Mouse (Mus musculus) embryonic facial prominence, embryonic 12.5 days (tissue): Measurements from ENCODE around the gene Rinl. TPM values are rescaled to one million over a fixed set of nuclear protein-coding genes. Genes with fewer than 3 reads are reported as not detected.

Experiments used
- ATAC-seq: fragments of 200-750 bp; cut with Nextera tagmentation; 2 replicates; pipeline ENCODE4 v1.8.0; 2017; ENCODE audit not compliant: insufficient number of reproducible peaks, insufficient read depth, low FRiP score, low TSS enrichment
- H3K27ac ChIP-seq: fragments of 300-500 bp; sonication (generic); 2 replicates; pipeline ENCODE4 v1.5.1; 2016; ENCODE audit warnings: mild to moderate bottlenecking
- H3K27me3 ChIP-seq: fragments of 300-500 bp; sonication (generic); 2 replicates; pipeline ENCODE4 v1.6.1; 2016; ENCODE audit warnings: mild to moderate bottlenecking, moderate library complexity
- H3K36me3 ChIP-seq: fragments of 300-500 bp; sonication (generic); 2 replicates; pipeline ENCODE4 v1.6.1; 2016; ENCODE audit warnings: mild to moderate bottlenecking
- H3K4me1 ChIP-seq: fragments of 300-500 bp; sonication (generic); 2 replicates; pipeline ENCODE4 v1.6.1; 2016
- H3K4me2 ChIP-seq: fragments of 300-500 bp; sonication (generic); replicated peaks from 2 replicates; pipeline ENCODE4 v1.6.1; 2016; ENCODE audit warnings: mild to moderate bottlenecking, moderate library complexity
- H3K4me3 ChIP-seq: fragments of 300-500 bp; sonication (generic); 2 replicates; pipeline ENCODE4 v1.5.1; 2016; ENCODE audit warnings: mild to moderate bottlenecking
- H3K9ac ChIP-seq: fragments of 300-500 bp; sonication (generic); 2 replicates; pipeline ENCODE4 v1.6.1; 2016; ENCODE audit warnings: mild to moderate bottlenecking, moderate library complexity
- H3K9me3 ChIP-seq: fragments of 300-500 bp; sonication (generic); 2 replicates; pipeline ENCODE4 v1.6.1; 2016; ENCODE audit warnings: mild to moderate bottlenecking, moderate library complexity
- WGBS: fragments of 180-500 bp; shearing (Covaris S2); methylation state at CpG from one replicate; pipeline ENCODE4 v1.1.7; 2016; 5-methylcytosine and 5-hydroxymethylcytosine counted together
- polyA plus RNA-seq: library from polyadenylated mRNA; unstranded; fragments of >200 nt; fragmentation: Nextera tagmentation; extraction: Ambion mirVana; gene quantifications from 2 replicates; pipeline ENCODE4 v1.2.1, GENCODE M21; 2016

Gene Rinl
- polyA plus RNA-seq, 1 experiment from 2014 or later, result 2.8 TPM

GRCm38 (mm10) chr7:28801901-28802670 is 13.3 kb downstream of the Rinl start:
- no peaks in the 10 kb centered on the region for H3K9me3 ChIP-seq
- H3K9ac ChIP-seq, result no peak overlapping the region
- peak overlapping the region; percentile 89 for H3K27ac ChIP-seq
- H3K27me3 ChIP-seq, result no peaks in the 10 kb centered on the region
- 0 out of 2 replicates have a peak overlapping the region, but pooled peaks have one; percentile 8 for H3K4me3 ChIP-seq
- H3K4me1 ChIP-seq, result peaks cover 24% of the 10 kb centered on the region
- H3K36me3 ChIP-seq, result no peaks in the 10 kb centered on the region
- 0 out of 2 replicates have a peak, but pooled peaks have one; percentile 49 for ATAC-seq
- WGBS, result 20% methylated on average over 10 of the region's 10 CpGs
- peak overlapping the region; percentile 27; the same call in 1 of the 2 replicates for H3K4me2 ChIP-seq

- Histone ChIP-seq H3K4me1 (peaks cover 29% of the 10 kb centered on the region), H3K27ac (peak overlapping the region; percentile 89), H3K9ac (no peak overlapping the region), H3K4me2 (peak overlapping the region; percentile 27), H3K4me3 (0 out of 2 replicates have a peak overlapping the region, but pooled peaks have one; percentile 8), H3K27me3 (no peaks in the 10 kb centered on the region), H3K36me3 (no peaks in the 10 kb centered on the region), H3K9me3 (no peaks in the 10 kb centered on the region)
- WGBS, result 7% methylated on average over 10 of the region's 10 CpGs
- ATAC-seq, result peak; percentile 55; the same call in 1 of the 2 replicates
These were observed 14.2 kb downstream of the Rinl start for GRCm38 (mm10) chr7:28802846-28803588.

GRCm38 (mm10) chr7:28803756-28804155 is 15.0 kb downstream of the Rinl start:
- no peak overlapping the region for H3K4me2 ChIP-seq
- no peak for ATAC-seq

GRCm38 (mm10) chr7:28806869-28807268 is 18.1 kb downstream of the Rinl start:
- WGBS, result 74% methylated on average over 4 of the region's 4 CpGs
- Histone ChIP-seq H3K4me3 (no peak overlapping the region), H3K27ac (no peak overlapping the region), H3K4me2 (no peak overlapping the region), H3K36me3 (no peaks in the 10 kb centered on the region), H3K27me3 (no peaks in the 10 kb centered on the region), H3K4me1 (peaks cover 31% of the 10 kb centered on the region), H3K9ac (no peak overlapping the region), H3K9me3 (no peaks in the 10 kb centered on the region)
- ATAC-seq, result no peak

More at GRCm38 (mm10) chr7:28803756-28804155, 15.0 kb downstream of the Rinl start:
- WGBS, result 45% methylated on average over 4 of the region's 4 CpGs
- no peaks in the 10 kb centered on the region for H3K27me3 ChIP-seq
- no peak overlapping the region for H3K9ac ChIP-seq
- peaks cover 32% of the 10 kb centered on the region for H3K4me1 ChIP-seq
- H3K9me3 ChIP-seq, result no peaks in the 10 kb centered on the region
- no peak overlapping the region for H3K4me3 ChIP-seq
- H3K36me3 ChIP-seq, result no peaks in the 10 kb centered on the region
- peak overlapping the region; percentile 89 for H3K27ac ChIP-seq

- H3K9me3 ChIP-seq, result no peaks in the 10 kb centered on the region
- H3K4me1 ChIP-seq, result peaks cover 31% of the 10 kb centered on the region
- H3K9ac ChIP-seq, result peak overlapping the region; percentile 97
- ATAC-seq, result no peak
- 41% methylated on average over 6 of the region's 8 CpGs for WGBS
- H3K27me3 ChIP-seq, result no peaks in the 10 kb centered on the region
- peak overlapping the region; percentile 100 for H3K27ac ChIP-seq
- peak overlapping the region; percentile 89 for H3K4me2 ChIP-seq
- H3K4me3 ChIP-seq, result peak overlapping the region; percentile 86
- H3K36me3 ChIP-seq, result peaks cover 5% of the 10 kb centered on the region; the same call in 1 of the 2 replicates
These were observed 19.0 kb downstream of the Rinl start for GRCm38 (mm10) chr7:28807641-28808220.

- Histone ChIP-seq H3K4me1 (peaks cover 31% of the 10 kb centered on the region), H3K9ac (peak within 1 kb of the TSS; percentile 97), H3K27ac (peak within 1 kb of the TSS; percentile 100), H3K36me3 (peaks cover 11% of the 10 kb centered on the region), H3K4me2 (peak within 1 kb of the TSS; percentile 89), H3K4me3 (peak within 1 kb of the TSS; percentile 86), H3K9me3 (no peaks in the 10 kb centered on the region), H3K27me3 (no peaks in the 10 kb centered on the region)
- WGBS, result 3% methylated on average over 35 of the region's 35 CpGs
- peak; percentile 11 for ATAC-seq
These were observed 19.6 kb downstream of the Rinl start, which contains the start of gene Hnrnpl for GRCm38 (mm10) chr7:28808221-28808941. Gene Hnrnpl (plus strand): TSS chr7:28808541.

- peaks cover 17% of the 10 kb centered on the region for H3K36me3 ChIP-seq
- H3K4me3 ChIP-seq, result peak overlapping the region; percentile 86
- H3K27me3 ChIP-seq, result no peaks in the 10 kb centered on the region
- under 1% methylated on average over 31 of the region's 32 CpGs for WGBS
- peak; percentile 65 for ATAC-seq
- peak overlapping the region; percentile 97 for H3K9ac ChIP-seq
- peak overlapping the region; percentile 89 for H3K4me2 ChIP-seq
- no peaks in the 10 kb centered on the region for H3K9me3 ChIP-seq
- H3K27ac ChIP-seq, result peak overlapping the region; percentile 100
- H3K4me1 ChIP-seq, result peaks cover 31% of the 10 kb centered on the region
These were observed 20.2 kb downstream of the Rinl start for GRCm38 (mm10) chr7:28808957-28809393.

- WGBS, result under 1% methylated on average over 35 of the region's 35 CpGs
- Histone ChIP-seq H3K27ac (peak overlapping the region; percentile 100), H3K27me3 (no peaks in the 10 kb centered on the region), H3K4me1 (peaks cover 30% of the 10 kb centered on the region), H3K9me3 (no peaks in the 10 kb centered on the region), H3K4me3 (peak overlapping the region; percentile 86), H3K9ac (peak overlapping the region; percentile 97), H3K4me2 (peak overlapping the region; percentile 89), H3K36me3 (peaks cover 23% of the 10 kb centered on the region)
- ATAC-seq, result peak; percentile 18; the same call in 1 of the 2 replicates
These were observed 20.8 kb downstream of the Rinl start for GRCm38 (mm10) chr7:28809401-28810089.

GRCm38 (mm10) chr7:28810107-28811066 is 21.6 kb downstream of the Rinl start:
- Histone ChIP-seq H3K27me3 (no peaks in the 10 kb centered on the region), H3K9ac (peak overlapping the region; percentile 98), H3K36me3 (peaks cover 32% of the 10 kb centered on the region), H3K9me3 (no peaks in the 10 kb centered on the region), H3K4me1 (peaks cover 36% of the 10 kb centered on the region), H3K4me2 (peak overlapping the region; percentile 94), H3K27ac (peak overlapping the region; percentile 100), H3K4me3 (peak overlapping the region; percentile 86)
- ATAC-seq, result peak; percentile 87
- under 1% methylated on average over 70 of the region's 70 CpGs for WGBS

- Histone ChIP-seq H3K27ac (peak overlapping the region; percentile 99), H3K4me3 (peak overlapping the region; percentile 74), H3K9me3 (no peaks in the 10 kb centered on the region), H3K4me2 (peak overlapping the region; percentile 94), H3K9ac (peak overlapping the region; percentile 98), H3K27me3 (no peaks in the 10 kb centered on the region), H3K4me1 (peaks cover 37% of the 10 kb centered on the region), H3K36me3 (peaks cover 40% of the 10 kb centered on the region)
- under 1% methylated on average over 30 of the region's 40 CpGs for WGBS
- no peak for ATAC-seq
These were observed 22.5 kb downstream of the Rinl start for GRCm38 (mm10) chr7:28811228-28811627.
